Mouse (Mus musculus) left cerebral cortex, postnatal 4 days (tissue): ENCODE measurements around the gene Zfp12. TPM values are rescaled to one million over a fixed set of nuclear protein-coding genes. Genes with fewer than 3 reads are reported as not detected.
A peak's percentile ranks its signal among the peaks of the same experiment; 100 is the strongest.
"Not testable (repeated sequence)": the region's sequence is repeated elsewhere in the genome, so short reads cannot be mapped to it uniquely, and the experiment has no call there.

Experiments
- DNase-seq: peaks from one replicate; pipeline ENCODE4 v3.0.0-alpha.2; 2022
- intact Hi-C: fragments of 180-260 bp; cut with DNase I; formaldehyde crosslinking; loops from one replicate; pipeline ENCODE4 v1.15.1; 2025
- total RNA-seq, 2 experiments: library from RNA; stranded (reverse); gene quantifications; 2 replicates each; pipeline ENCODE4 v1.2.3; 2021

Gene Zfp12
- 10 to 100 TPM; 24.9 to 29.5 TPM for total RNA-seq

- intact Hi-C loops, result loop anchor here (2.0 kb wide), 1 partner anchor 54 kb away; the partner anchor contains the start of genes Rbak and Spdye4b
- peak; percentile 96 for DNase-seq
These were observed at the start of gene Zfp12 for GRCm38 (mm10) chr5:143235028-143235693. Gene Zfp12, plus strand, starts transcription at chr5:143235163.

DNA sequence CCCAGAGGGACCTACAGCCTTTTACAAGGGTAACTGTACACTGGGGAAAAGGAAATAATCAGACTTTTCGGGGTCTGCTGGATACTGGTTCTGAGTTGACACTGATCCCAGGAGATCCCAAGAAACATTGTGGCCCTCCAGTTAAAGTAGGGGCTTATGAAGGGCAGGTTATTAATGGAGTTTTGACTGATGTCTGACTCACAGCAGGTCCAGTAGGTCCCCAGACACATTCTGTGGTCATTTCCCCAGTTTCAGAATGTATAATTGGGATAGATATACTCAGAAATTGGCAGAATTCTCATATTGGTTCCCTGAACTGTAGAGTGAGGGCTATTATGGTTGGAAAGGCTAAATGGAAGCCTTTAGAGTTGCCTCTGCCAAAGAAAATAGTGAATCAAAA lies 46.9 kb upstream of the Zfp12 start:
- DNase-seq, intact Hi-C loops: not testable (repeated sequence)

- DNase-seq, result no peak
- intact Hi-C loops, result loop anchor here (5.0 kb wide), 1 partner anchor 34 kb away; the partner anchor contains the start of gene Spdye4a
These were observed 42.2 kb upstream of the Zfp12 start for GRCm38 (mm10) chr5:143192806-143193205.

GRCm38 (mm10) chr5:143194747-143195146 lies 40.2 kb upstream of the Zfp12 start:
- DNase-seq, result not testable (repeated sequence)
- intact Hi-C loops, result loop anchor here (5.0 kb wide), 1 partner anchor 33 kb away; the partner anchor contains the start of gene Spdye4a

DNA sequence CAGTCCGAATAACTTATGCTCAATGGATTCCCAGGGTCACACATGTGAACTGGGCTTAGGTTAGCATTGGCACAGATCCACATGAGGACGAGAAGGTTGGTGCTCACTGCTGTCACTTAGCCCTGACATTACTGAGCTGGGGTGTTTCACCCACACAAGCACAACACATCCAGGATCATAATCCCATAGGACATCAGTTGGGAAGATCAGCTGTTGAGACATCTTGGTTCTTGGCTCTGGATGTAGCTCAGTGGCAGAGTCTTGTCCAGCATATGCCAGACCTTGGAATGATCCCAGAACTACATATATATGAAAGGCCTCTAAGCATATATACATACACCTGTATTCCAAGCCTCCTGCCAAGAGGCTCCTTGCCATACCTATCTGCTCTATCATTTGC lies 39.8 kb upstream of the Zfp12 start:
- no peak for DNase-seq
- intact Hi-C loops, result no loop called here

- intact Hi-C loops, result no loop called here
- DNase-seq, result no peak
These were observed 38.5 kb upstream of the Zfp12 start for GRCm38 (mm10) chr5:143196506-143196905.

GRCm38 (mm10) chr5:143205015-143205414 lies 29.9 kb upstream of the Zfp12 start:
- no peak for DNase-seq
- intact Hi-C loops, result no loop called here

- DNase-seq, result no peak
These were observed 21.1 kb upstream of the Zfp12 start for GRCm38 (mm10) chr5:143213832-143214231.

GRCm38 (mm10) chr5:143220996-143221395 lies 14.0 kb upstream of the Zfp12 start:
- no peak for DNase-seq

More at GRCm38 (mm10) chr5:143213832-143214231, 21.1 kb upstream of the Zfp12 start:
- intact Hi-C loops, result no loop called here

DNA sequence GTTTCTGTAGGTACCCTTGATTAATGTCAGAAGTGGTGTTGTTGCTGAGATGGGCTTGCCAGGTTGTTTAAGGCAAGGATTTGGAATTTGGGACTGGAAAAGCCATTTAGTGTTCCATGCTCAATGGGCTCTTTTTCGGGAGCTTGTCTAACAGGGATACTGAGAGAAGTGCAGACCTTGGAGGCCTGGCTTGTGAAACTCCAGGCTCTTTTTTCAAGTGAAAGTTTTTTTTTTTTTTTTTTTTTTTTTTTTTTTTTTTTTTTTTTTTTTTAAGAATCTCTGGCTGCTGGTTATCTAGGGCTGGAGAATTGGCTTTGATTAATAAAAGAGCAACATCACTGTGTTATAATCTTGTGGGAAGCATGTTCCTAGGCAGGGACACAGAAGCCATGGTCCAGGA lies 12.7 kb upstream of the Zfp12 start:
- DNase-seq, result no peak
- intact Hi-C loops, result no loop called here

More at GRCm38 (mm10) chr5:143220996-143221395, 14.0 kb upstream of the Zfp12 start:
- intact Hi-C loops, result no loop called here

- no peak for DNase-seq
- intact Hi-C loops, result loop anchor here (5.0 kb wide), 1 partner anchor 34 kb away; no protein-coding TSS in a partner anchor
These were observed 8.2 kb upstream of the Zfp12 start, which contains the start of gene Spdye4a for GRCm38 (mm10) chr5:143226790-143227189. Gene Spdye4a, minus strand, starts transcription at chr5:143226890.

DNA sequence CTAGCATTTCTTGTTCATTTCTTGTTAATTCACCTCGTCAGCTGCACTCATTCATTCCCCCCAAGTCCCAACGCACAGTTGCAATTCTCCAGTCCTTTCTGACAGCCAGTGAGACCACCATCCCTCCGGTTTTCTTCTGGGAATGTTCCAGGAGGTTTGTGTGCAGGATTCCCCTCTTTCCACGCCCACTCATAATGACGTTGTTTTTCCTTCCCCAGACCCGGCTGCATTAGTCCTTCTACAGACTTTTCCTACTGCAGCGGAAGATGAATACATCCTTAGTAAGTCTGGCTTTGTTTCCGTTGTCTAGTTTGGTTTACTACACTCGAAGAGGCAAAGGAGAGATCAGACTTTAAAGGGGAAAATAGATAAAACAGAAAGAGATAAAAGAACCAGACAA lies 1.1 kb downstream of the Zfp12 start:
- no peak for DNase-seq
- intact Hi-C loops, result no loop called here

- intact Hi-C loops, result no loop called here
- DNase-seq, result no peak
These were observed 10.0 kb downstream of the Zfp12 start for GRCm38 (mm10) chr5:143244926-143245325.

DNA sequence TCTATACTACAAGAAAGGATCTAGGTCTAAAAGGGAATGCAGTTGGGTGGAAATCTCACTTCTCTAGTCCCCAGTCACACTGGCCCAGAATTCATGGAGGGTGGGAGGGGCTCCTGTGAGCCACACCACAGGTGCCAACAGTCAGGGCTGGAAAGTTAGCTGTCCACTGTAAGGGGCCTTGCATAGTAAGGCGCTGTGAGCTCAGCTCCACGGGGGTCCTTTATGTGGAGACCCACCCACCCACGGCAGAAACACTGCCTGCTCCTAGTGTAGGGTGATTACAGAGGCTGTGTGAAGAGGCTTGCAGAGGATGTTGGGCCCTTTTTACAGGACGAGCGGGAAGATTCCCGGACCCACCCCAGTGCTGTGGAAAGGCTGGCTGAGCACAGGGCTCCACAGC lies 17.1 kb downstream of the Zfp12 start:
- intact Hi-C loops, result no loop called here
- no peak for DNase-seq

DNA sequence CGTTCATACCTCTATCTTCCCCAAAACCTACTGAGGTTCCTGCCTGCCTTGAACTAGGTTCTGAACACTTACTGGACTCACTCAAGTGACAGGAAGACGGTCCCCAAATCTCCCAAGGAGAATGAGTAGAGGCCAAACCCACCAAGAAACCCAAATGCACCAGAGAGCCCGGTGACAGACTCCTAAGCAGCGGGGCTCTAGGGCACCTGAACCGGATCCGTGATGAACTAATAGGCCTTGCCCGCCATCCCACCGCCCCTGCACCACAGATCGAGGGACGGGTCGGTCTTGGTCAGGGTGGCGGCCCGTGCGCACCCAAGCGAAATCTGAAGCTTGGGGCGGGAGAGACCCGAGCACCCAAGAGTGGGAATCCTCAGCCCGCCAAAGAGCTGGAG lies 17.8 kb downstream of the Zfp12 start:
- DNase-seq, result no peak
- intact Hi-C loops, result no loop called here

- DNase-seq, result peak; percentile 25
- intact Hi-C loops, result no loop called here
These were observed 18.4 kb downstream of the Zfp12 start for GRCm38 (mm10) chr5:143253186-143253880.

DNA sequence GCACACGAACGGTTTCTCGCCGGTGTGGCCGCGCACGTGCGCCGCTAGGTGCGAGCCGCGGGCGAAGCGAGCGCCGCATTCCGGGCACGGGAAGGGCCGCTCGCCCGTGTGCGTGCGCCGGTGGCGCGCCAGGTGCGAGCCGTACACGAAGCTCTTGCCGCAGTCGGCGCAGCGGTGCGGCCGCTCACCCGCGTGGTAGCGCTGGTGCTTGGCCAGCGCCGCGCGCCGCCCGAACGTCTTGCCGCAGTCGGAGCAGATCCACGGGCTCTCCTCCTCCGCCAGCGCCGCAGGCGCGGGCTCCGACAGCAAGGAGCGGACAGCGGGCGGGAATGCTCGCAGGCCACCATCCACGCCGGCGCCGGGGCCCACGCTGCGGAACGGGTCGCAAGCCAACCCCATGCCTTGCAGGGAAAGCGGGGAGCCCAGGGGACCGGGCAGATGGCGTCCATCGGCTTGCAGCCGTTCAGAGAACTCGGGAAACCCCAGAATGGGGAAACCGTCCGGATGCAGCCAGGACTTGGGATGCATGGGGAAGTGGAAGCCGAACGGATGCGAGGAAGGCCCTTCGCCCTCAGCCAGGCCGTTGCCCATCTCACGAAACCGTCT lies 19.0 kb downstream of the Zfp12 start:
- DNase-seq, result peak; percentile 54
- intact Hi-C loops, result no loop called here

DNA sequence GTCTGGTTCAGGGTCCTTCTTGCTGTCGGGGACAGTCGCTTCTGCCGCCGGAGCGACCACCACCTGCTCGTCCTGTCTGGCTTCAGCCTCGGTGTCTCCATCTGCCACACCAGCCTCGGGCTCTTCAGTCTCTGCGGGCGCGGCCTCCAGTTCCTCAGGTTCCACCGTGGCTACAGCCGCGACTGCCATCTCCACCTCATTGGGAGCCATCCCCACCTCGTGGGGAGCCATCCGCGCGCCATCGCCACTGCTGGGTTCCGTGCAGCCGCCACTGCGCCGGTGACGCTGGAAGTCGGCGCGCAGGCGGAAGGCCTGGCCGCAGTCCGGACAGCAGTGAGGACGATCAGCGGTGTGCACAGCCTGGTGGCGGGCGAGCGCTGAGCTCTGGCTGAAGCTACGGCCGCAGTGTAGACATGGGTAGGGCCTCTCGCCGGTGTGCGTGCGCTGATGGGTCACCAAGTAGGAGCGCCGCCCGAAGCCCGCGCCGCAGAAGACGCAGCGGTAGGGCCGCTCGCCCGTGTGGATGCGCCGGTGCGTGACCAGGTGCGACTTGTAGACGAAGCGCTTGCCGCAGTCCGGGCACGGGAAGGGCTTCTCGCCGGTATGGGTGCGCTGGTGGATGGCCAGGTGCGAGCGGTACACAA lies 19.6 kb downstream of the Zfp12 start:
- intact Hi-C loops, result no loop called here

DNA sequence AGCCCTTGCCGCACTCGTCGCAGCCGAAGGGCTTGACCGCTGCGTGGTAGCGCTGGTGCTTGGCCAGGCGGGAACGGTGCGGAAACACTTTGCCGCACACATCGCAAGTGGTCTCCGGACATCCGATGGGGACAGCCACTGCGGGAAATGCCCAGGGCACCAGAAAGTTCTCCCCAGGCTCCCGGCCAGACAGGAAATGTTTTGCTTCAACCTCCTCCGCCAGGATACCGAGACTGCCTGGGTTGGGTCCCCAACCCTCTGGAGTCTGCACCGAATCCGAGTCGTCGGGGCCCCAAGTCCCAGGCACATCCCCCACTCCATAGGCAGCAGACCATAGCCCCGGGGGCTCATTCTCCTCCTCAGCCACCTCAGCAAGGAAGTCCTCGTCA lies 20.2 kb downstream of the Zfp12 start:
- intact Hi-C loops, result no loop called here
- DNase-seq, result no peak

More for the DNA sequence above, 19.6 kb downstream of the Zfp12 start:
- peak; percentile 52 for DNase-seq

- DNase-seq, result no peak
- intact Hi-C loops, result no loop called here
These were observed 20.8 kb downstream of the Zfp12 start for GRCm38 (mm10) chr5:143255802-143256201.

GRCm38 (mm10) chr5:143261636-143262035 lies 26.7 kb downstream of the Zfp12 start:
- DNase-seq, result no peak
- intact Hi-C loops, result no loop called here
